Mouse (Mus musculus) ovary, postnatal 10 days (tissue): ENCODE data around the gene Syn2.
"Not testable (repeated sequence)": the region's sequence is repeated elsewhere in the genome, so short reads cannot be mapped to it uniquely, and the experiment has no call there.

Experiments
- DNase-seq: peaks from one replicate; pipeline ENCODE4 v3.0.0; 2022; ENCODE audit warnings: low spot score

Syn2 gene

GRCm38 (mm10) chr6:115178826-115179225 is 44.1 kb downstream of the Syn2 start:
- DNase-seq, result peak; percentile 14

- no peak for DNase-seq
These were observed 46.4 kb downstream of the Syn2 start for GRCm38 (mm10) chr6:115181094-115181493.

- DNase-seq, result no peak
These were observed 56.4 kb downstream of the Syn2 start for GRCm38 (mm10) chr6:115191111-115191510.

GRCm38 (mm10) chr6:115200753-115201152 is 66.1 kb downstream of the Syn2 start:
- DNase-seq, result no peak

- DNase-seq, result no peak
These were observed 68.3 kb downstream of the Syn2 start for GRCm38 (mm10) chr6:115203029-115203428.

- no peak for DNase-seq
These were observed 75.5 kb downstream of the Syn2 start for GRCm38 (mm10) chr6:115210187-115210586.

GRCm38 (mm10) chr6:115210820-115211219 is 76.1 kb downstream of the Syn2 start:
- no peak for DNase-seq

GRCm38 (mm10) chr6:115212132-115212903 is 77.6 kb downstream of the Syn2 start:
- DNase-seq, result no peak

- DNase-seq, result no peak
These were observed 78.4 kb downstream of the Syn2 start for GRCm38 (mm10) chr6:115213129-115213528.

- DNase-seq, result no peak
These were observed 86.5 kb downstream of the Syn2 start for GRCm38 (mm10) chr6:115221215-115221641.

GRCm38 (mm10) chr6:115225519-115225918 is 90.8 kb downstream of the Syn2 start:
- DNase-seq, result no peak

- no peak for DNase-seq
These were observed 92.3 kb downstream of the Syn2 start, which contains the start of gene Gm17482 for GRCm38 (mm10) chr6:115227043-115227442. TSS of gene Gm17482 (plus strand) at chr6:115227343.

GRCm38 (mm10) chr6:115227529-115227928 is 92.8 kb downstream of the Syn2 start:
- peak; percentile 45 for DNase-seq

GRCm38 (mm10) chr6:115230557-115230956 is 95.9 kb downstream of the Syn2 start:
- DNase-seq, result no peak

GRCm38 (mm10) chr6:115231836-115232235 is 97.1 kb downstream of the Syn2 start:
- no peak for DNase-seq

- DNase-seq, result no peak
These were observed 97.9 kb downstream of the Syn2 start for GRCm38 (mm10) chr6:115232562-115232961.

- DNase-seq, result no peak
These were observed 103.6 kb downstream of the Syn2 start for GRCm38 (mm10) chr6:115238031-115239027.

- no peak for DNase-seq
These were observed 104.6 kb downstream of the Syn2 start for GRCm38 (mm10) chr6:115239335-115239734.

GRCm38 (mm10) chr6:115240431-115240830 is 105.7 kb downstream of the Syn2 start:
- not testable (repeated sequence) for DNase-seq

- no peak for DNase-seq
These were observed 106.5 kb downstream of the Syn2 start for GRCm38 (mm10) chr6:115241131-115241699.

GRCm38 (mm10) chr6:115241939-115242338 is 107.2 kb downstream of the Syn2 start:
- DNase-seq, result no peak

GRCm38 (mm10) chr6:115244222-115244621 is 109.5 kb downstream of the Syn2 start:
- DNase-seq, result no peak
